Mouse (Mus musculus): ENCODE data around the gene Btn2a2. TPM values are rescaled to one million over a fixed set of nuclear protein-coding genes. Genes with fewer than 3 reads are reported as not detected.
A peak's percentile ranks its signal among the peaks of the same experiment; 100 is the strongest.

Gene Btn2a2
- total RNA-seq (2021), result not detected
- long read RNA-seq, experiment 1, result 0 reads
- long read RNA-seq, experiment 2, result 0 reads

- peak; percentile 57 to 62 for DNase-seq
Measured at GRCm38 (mm10) chr13:23488400-23489322, at the start of gene Btn2a2. Gene Btn2a2 (minus strand): TSS chr13:23488857.

GRCm38 (mm10) chr13:23538249-23538648 lies 49.6 kb upstream of the Btn2a2 start:
- no peak for DNase-seq

- DNase-seq, result no peak
Measured at GRCm38 (mm10) chr13:23537006-23537710, 48.5 kb upstream of the Btn2a2 start.

GRCm38 (mm10) chr13:23536076-23536822 lies 47.6 kb upstream of the Btn2a2 start:
- DNase-seq, result no peak

GRCm38 (mm10) chr13:23535137-23536075 lies 46.7 kb upstream of the Btn2a2 start, which contains the start of gene Hist1h3g:
Gene Hist1h3g (plus strand): TSS chr13:23535422.
- peak; percentile 89 to 94 for DNase-seq

- DNase-seq, result peak in 1 of 2 experiments; percentile 20
Measured at GRCm38 (mm10) chr13:23534368-23535131, 45.9 kb upstream of the Btn2a2 start.

- peak; percentile 50 to 59 for DNase-seq
Measured at GRCm38 (mm10) chr13:23533560-23534367, 45.1 kb upstream of the Btn2a2 start, which contains the start of gene Hist1h2af. Gene Hist1h2af (plus strand): TSS chr13:23533906.

- no peak for DNase-seq
Measured at GRCm38 (mm10) chr13:23532262-23533075, 43.8 kb upstream of the Btn2a2 start.

GRCm38 (mm10) chr13:23530901-23531875 lies 42.5 kb upstream of the Btn2a2 start, which contains the start of gene Hist1h4h:
Gene Hist1h4h (plus strand): TSS chr13:23531050.
- DNase-seq, result peak; percentile 98 to 99

GRCm38 (mm10) chr13:23530181-23530900 lies 41.7 kb upstream of the Btn2a2 start:
- DNase-seq, result peak; percentile 75 to 89

- no peak for DNase-seq
Measured at GRCm38 (mm10) chr13:23529480-23530165, 41.0 kb upstream of the Btn2a2 start.

GRCm38 (mm10) chr13:23529005-23529404 lies 40.3 kb upstream of the Btn2a2 start:
- DNase-seq, result no peak

GRCm38 (mm10) chr13:23526312-23526711 lies 37.7 kb upstream of the Btn2a2 start:
- peak; percentile 90 to 97 for DNase-seq

- DNase-seq, result no peak
Measured at GRCm38 (mm10) chr13:23525901-23526300, 37.2 kb upstream of the Btn2a2 start.

- peak; percentile 74 to 84 for DNase-seq
Measured at GRCm38 (mm10) chr13:23524654-23525053, 36.0 kb upstream of the Btn2a2 start.

- no peak for DNase-seq
Measured at GRCm38 (mm10) chr13:23523976-23524375, 35.3 kb upstream of the Btn2a2 start.
